Mouse (Mus musculus) left cerebral cortex, adult 6 months (tissue): ENCODE data around the gene Ptgds. TPM values are rescaled to one million over a fixed set of nuclear protein-coding genes. Genes with fewer than 3 reads are reported as not detected.

Experiments used
- long read RNA-seq, 2 experiments: library from polyadenylated mRNA; unstranded; transcript quantifications; one replicate each; pipeline ENCODE4 v2.0.0; 2019 to 2020
- polyA plus RNA-seq: library from polyadenylated mRNA; unstranded; fragments of <200 nt; fragmentation: Nextera tagmentation; gene quantifications from 2 replicates; pipeline ENCODE4 v1.2.3, GENCODE M21; 2021

Ptgds gene
- polyA plus RNA-seq: 6,798 and 9,400 TPM in 2 replicates
- long read RNA-seq, experiment 1, transcript Ptgds-205 (5 exons, 1,327 nt): minor isoform, 24 of 801 reads
- long read RNA-seq, experiment 1, transcript Ptgds-203 (7 exons, 775 nt): minor isoform, 128 of 801 reads
- long read RNA-seq, experiment 1, transcript Ptgds-201 (7 exons, 901 nt): major isoform, 586 of 801 reads
- long read RNA-seq, experiment 1, partial matches to known transcripts: 48 of 801 reads
- long read RNA-seq, experiment 1, other reads (novel, unspliced or antisense): 13 of 801 reads
- long read RNA-seq, experiment 2, transcript Ptgds-203 (7 exons, 775 nt): minor isoform, 1,108 of 5,118 reads
- long read RNA-seq, experiment 2, transcript Ptgds-205 (5 exons, 1,327 nt): minor isoform, 8 of 5,118 reads
- long read RNA-seq, experiment 2, transcript Ptgds-201 (7 exons, 901 nt): major isoform, 3,827 of 5,118 reads
- long read RNA-seq, experiment 2, transcript Ptgds-204 (6 exons, 645 nt): minor isoform, 28 of 5,118 reads
- long read RNA-seq, experiment 2, partial matches to known transcripts: 74 of 5,118 reads
- long read RNA-seq, experiment 2, other reads (novel, unspliced or antisense): 71 of 5,118 reads

DNA sequence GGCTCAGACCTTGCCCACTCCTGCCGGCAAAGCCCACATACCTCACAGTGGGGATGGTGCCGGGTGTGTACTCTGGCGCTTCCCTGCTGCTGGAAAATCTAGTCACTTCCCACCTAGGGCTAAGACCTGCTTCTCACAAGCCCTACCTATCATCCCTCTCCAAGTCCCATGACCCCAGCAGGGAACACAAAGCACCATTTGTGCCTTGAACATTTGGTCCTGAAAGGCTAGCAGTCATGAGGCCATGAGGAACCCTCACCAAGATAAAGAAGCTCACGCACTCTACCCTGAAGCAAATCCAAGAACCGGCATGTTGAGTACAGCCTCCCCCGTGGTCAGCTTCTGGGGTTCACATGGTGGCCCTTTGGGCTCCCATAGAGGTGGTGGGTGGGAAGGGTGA, at the start of gene Ptgds:
Ptgds (minus strand) TSS at position 78 of the 400 bp plus-strand sequence.

GRCm38 (mm10) chr2:25501593-25502486, 32.0 kb upstream of the Ptgds start, which contains the start of gene C8g:
Gene C8g, minus strand, starts transcription at chr2:25501719.

GRCm38 (mm10) chr2:25500576-25501405, 30.9 kb upstream of the Ptgds start, which contains the start of gene Fbxw5:
Gene Fbxw5, plus strand, starts transcription at chr2:25500750.

DNA sequence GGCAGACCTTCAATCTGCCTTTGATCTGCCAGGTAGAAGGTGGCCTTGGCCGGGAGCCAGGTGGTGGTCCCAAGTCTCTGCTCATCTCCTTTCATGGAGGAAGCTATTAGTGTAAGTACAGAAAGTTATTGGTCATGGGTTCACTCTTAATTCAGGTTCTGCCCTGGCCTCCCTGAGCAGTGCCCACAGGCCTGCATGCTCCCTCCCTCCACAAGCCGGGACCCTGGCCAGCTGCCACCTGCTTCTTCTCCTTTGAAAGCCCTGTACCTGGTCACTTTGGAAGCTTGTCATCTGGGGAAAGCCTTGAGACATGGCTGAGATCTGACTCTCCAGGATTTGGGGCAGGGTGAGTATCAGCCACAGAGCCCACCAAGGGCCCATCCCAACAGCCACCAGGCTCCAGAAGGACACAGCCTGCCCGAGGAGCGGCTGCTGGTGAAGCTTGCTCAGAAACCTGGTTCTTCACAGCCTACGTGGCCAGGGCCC, 23.7 kb upstream of the Ptgds start, which contains the start of gene Lcn12:
Lcn12 (minus strand) TSS at position 436 of the 486 bp plus-strand sequence.

DNA sequence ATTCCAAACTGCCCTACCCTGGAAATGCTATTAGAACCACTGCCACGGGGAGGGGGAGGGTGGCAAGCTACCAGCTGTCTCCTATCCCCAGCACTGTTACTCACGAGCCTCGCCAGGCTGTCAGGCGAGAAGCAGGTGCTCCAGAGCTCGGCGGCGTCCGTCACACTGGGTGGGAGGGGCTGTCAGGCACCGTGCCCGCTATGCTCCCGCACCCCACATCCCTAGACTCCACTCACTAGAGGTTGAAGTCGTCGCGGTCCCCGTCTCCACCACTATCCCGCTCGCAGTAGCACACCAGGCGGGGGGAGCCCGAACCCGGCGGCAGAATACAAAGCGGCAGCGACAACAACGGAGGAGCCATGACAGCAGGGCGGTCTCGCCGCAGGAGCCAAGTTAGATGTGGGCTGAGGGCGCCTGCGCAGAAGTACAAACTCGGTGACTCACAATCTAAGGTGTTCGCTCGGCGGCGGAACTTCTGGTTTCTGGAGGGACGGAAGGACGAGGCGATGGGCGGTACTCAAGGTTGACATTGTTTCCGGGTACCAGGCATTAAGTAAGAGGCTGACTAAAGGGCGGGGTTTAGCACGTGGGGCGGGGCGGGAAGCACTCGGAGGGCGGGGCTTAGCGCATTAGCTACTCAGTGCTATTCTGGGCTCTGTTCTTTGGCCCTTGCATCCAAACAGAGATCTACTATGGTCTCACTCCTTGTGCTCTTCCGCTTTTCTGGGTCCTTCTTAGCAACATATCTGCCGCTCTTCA, 9.1 kb downstream of the Ptgds start, which contains the start of gene Paxx:
Paxx (minus strand) TSS at position 544 of the 759 bp plus-strand sequence.

DNA sequence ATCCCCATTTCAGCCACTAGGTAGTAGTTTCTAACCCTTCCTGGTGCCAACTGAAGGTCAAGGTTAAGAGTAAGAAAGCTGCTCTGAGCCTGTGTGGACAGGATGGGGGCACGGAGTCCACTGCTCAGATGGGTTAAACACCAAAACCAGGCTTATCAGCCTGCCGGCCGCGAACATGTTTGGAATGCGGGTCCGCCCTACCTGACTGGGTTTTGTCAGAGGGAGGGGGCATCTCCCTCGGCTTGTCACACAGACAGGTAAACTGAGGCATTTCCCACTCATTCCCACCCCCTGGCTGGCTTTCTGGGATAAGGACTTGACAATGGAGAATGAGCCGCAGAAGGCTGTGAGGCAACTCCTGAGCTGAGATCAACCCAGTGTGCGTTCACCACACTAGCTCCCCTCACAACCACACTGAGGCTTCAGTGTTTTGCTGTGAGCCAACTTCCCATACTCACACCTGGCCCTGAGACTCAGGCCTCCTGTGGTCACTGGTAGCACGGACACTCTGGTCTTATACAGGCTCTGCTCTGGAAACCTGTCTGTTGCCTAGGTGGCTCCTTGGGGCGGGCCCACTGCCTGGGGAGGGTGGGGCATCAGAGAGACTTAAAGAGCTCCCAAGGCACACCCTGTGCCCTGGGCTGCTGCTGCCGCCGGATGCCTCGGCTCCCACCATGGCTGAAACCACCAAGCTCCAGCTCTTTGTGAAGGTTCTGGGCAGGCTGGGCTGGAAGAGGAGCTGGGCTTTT, 13.5 kb downstream of the Ptgds start, which contains the start of gene Clic3:
Clic3 (plus strand) TSS at position 634 of the 749 bp plus-strand sequence.

GRCm38 (mm10) chr2:25428442-25429236, 41.2 kb downstream of the Ptgds start, which contains the start of gene Abca2:
Gene Abca2, plus strand, starts transcription at chr2:25428703.

GRCm38 (mm10) chr2:25422587-25423410, 47.0 kb downstream of the Ptgds start, which contains the start of gene Fut7:
Gene Fut7, plus strand, starts transcription at chr2:25423267.

Other genes starting within 250 kb of the Ptgds start
- 509 and 600 TPM in 2 replicates for gene Tubb4b, start 245.3 kb downstream of the Ptgds start, polyA plus RNA-seq
- 0.60 and 0.72 TPM in 2 replicates for gene Slc34a3, start 235.7 kb downstream of the Ptgds start, polyA plus RNA-seq
- gene Rnf224, start 233.3 kb downstream of the Ptgds start, polyA plus RNA-seq: not detected in 2 replicates
- gene Rnf208, start 227.8 kb downstream of the Ptgds start, polyA plus RNA-seq: 55.7 and 180 TPM in 2 replicates
- gene Cysrt1, start 227.6 kb downstream of the Ptgds start, polyA plus RNA-seq: 0.25 TPM in 1 of 2 replicates, not detected in the other
- gene AL732309.1, start 223.2 kb downstream of the Ptgds start, polyA plus RNA-seq: 1.1 and 1.6 TPM in 2 replicates
- 34.3 and 36.9 TPM in 2 replicates for gene Tmem203, start 214.6 kb downstream of the Ptgds start, polyA plus RNA-seq
- gene Tprn, start 207.4 kb downstream of the Ptgds start, polyA plus RNA-seq: 9.4 and 13.1 TPM in 2 replicates
- 77.5 and 87.9 TPM in 2 replicates for gene Ssna1, start 197.6 kb downstream of the Ptgds start, polyA plus RNA-seq
- gene Anapc2, start 197.6 kb downstream of the Ptgds start, polyA plus RNA-seq: 33.8 and 42.6 TPM in 2 replicates
- gene Tmem210, start 181.9 kb downstream of the Ptgds start, polyA plus RNA-seq: 0.56 TPM in 1 of 2 replicates, not detected in the other
- 0.21 TPM in 1 of 2 replicates, not detected in the other for gene Lrrc26, start 180.1 kb downstream of the Ptgds start, polyA plus RNA-seq
- gene Grin1, start 150.9 kb downstream of the Ptgds start, polyA plus RNA-seq: 87.7 and 146 TPM in 2 replicates
- 17.0 and 18.5 TPM in 2 replicates for gene Man1b1, start 137.7 kb downstream of the Ptgds start, polyA plus RNA-seq
- 17.8 and 22.5 TPM in 2 replicates for gene Dpp7, start 113.7 kb downstream of the Ptgds start, polyA plus RNA-seq
- 20.6 and 34.9 TPM in 2 replicates for gene Uap1l1, start 104.4 kb downstream of the Ptgds start, polyA plus RNA-seq
- gene Sapcd2, start 97.7 kb downstream of the Ptgds start, polyA plus RNA-seq: 1.2 and 1.7 TPM in 2 replicates
- 21.4 and 31.9 TPM in 2 replicates for gene Entpd2, start 74.2 kb downstream of the Ptgds start, polyA plus RNA-seq
- gene Npdc1, start 70.7 kb downstream of the Ptgds start, polyA plus RNA-seq: 232 and 408 TPM in 2 replicates
- gene Fut7, start 46.8 kb downstream of the Ptgds start, polyA plus RNA-seq: not detected in 2 replicates
- gene Abca2, start 41.3 kb downstream of the Ptgds start, polyA plus RNA-seq: 21.7 and 39.7 TPM in 2 replicates
- gene Clic3, start 13.2 kb downstream of the Ptgds start, polyA plus RNA-seq: 0.68 and 1.1 TPM in 2 replicates
- gene Paxx, start 9.0 kb downstream of the Ptgds start, polyA plus RNA-seq: 121 and 132 TPM in 2 replicates
- not detected in 2 replicates for gene Lcn12, start 23.9 kb upstream of the Ptgds start, polyA plus RNA-seq
- 103 and 115 TPM in 2 replicates for gene Fbxw5, start 30.7 kb upstream of the Ptgds start, polyA plus RNA-seq
- 1.4 and 1.7 TPM in 2 replicates for gene C8g, start 31.7 kb upstream of the Ptgds start, polyA plus RNA-seq
- gene Traf2, start 76.9 kb upstream of the Ptgds start, polyA plus RNA-seq: 9.1 and 11.9 TPM in 2 replicates
- gene Edf1, start 87.8 kb upstream of the Ptgds start, polyA plus RNA-seq: 778 and 803 TPM in 2 replicates
- gene Mamdc4, start 104.8 kb upstream of the Ptgds start, polyA plus RNA-seq: 0.89 and 3.5 TPM in 2 replicates
- 152 and 173 TPM in 2 replicates for gene Phpt1, start 105.2 kb upstream of the Ptgds start, polyA plus RNA-seq
- 10.3 and 21.2 TPM in 2 replicates for gene Ajm1, start 111.7 kb upstream of the Ptgds start, polyA plus RNA-seq
- 70.0 and 86.7 TPM in 2 replicates for gene Rabl6, start 138.5 kb upstream of the Ptgds start, polyA plus RNA-seq
- 0.82 and 0.94 TPM in 2 replicates for gene Ccdc183, start 147.6 kb upstream of the Ptgds start, polyA plus RNA-seq
- gene Tmem141, start 152.0 kb upstream of the Ptgds start, polyA plus RNA-seq: 64.7 and 70.7 TPM in 2 replicates
- gene Fcna, start 158.0 kb upstream of the Ptgds start, polyA plus RNA-seq: 0.28 and 0.49 TPM in 2 replicates
- gene Lcn8, start 183.1 kb upstream of the Ptgds start, polyA plus RNA-seq: not detected in 2 replicates
- not detected in 2 replicates for gene Lcn5, start 187.9 kb upstream of the Ptgds start, polyA plus RNA-seq
- gene Lcn6, start 206.7 kb upstream of the Ptgds start, polyA plus RNA-seq: not detected in 2 replicates
- gene Lcn10, start 212.7 kb upstream of the Ptgds start, polyA plus RNA-seq: not detected in 2 replicates
- gene Obp2a, start 230.0 kb upstream of the Ptgds start, polyA plus RNA-seq: not detected in 2 replicates
- gene Bmyc, start 236.7 kb upstream of the Ptgds start, polyA plus RNA-seq: 213 and 229 TPM in 2 replicates